Mouse (Mus musculus) ovary, adult 18-20 months (tissue): ENCODE measurements around the gene Olfr965.
"Not testable (repeated sequence)": the region's sequence is repeated elsewhere in the genome, so short reads cannot be mapped to it uniquely, and the experiment has no call there.

Experiments
- DNase-seq: peaks from one replicate; pipeline ENCODE4 v3.0.0; 2022; ENCODE audit warnings: low spot score, mixed read lengths

The Olfr965 gene

GRCm38 (mm10) chr9:39711053-39711452, at the start of gene Olfr965:
Olfr965 (plus strand) TSS chr9:39711353.
- no peak for DNase-seq

- DNase-seq, result no peak
Measured at GRCm38 (mm10) chr9:39666905-39667304, 44.2 kb upstream of the Olfr965 start, which contains the start of gene Olfr963. Olfr963 (plus strand) TSS chr9:39667205.

GRCm38 (mm10) chr9:39669723-39670122, 41.4 kb upstream of the Olfr965 start:
- DNase-seq, result no peak

- no peak for DNase-seq
Measured at GRCm38 (mm10) chr9:39674820-39675219, 36.3 kb upstream of the Olfr965 start.

- DNase-seq, result no peak
Measured at GRCm38 (mm10) chr9:39678557-39678956, 32.6 kb upstream of the Olfr965 start.

GRCm38 (mm10) chr9:39679280-39679679, 31.9 kb upstream of the Olfr965 start:
- DNase-seq, result no peak

GRCm38 (mm10) chr9:39701123-39701522, 10.0 kb upstream of the Olfr965 start:
- DNase-seq, result not testable (repeated sequence)

GRCm38 (mm10) chr9:39707017-39707416, 4.1 kb upstream of the Olfr965 start, which contains the start of gene Olfr149:
Olfr149 (minus strand) TSS chr9:39707117.
- DNase-seq, result no peak

DNA sequence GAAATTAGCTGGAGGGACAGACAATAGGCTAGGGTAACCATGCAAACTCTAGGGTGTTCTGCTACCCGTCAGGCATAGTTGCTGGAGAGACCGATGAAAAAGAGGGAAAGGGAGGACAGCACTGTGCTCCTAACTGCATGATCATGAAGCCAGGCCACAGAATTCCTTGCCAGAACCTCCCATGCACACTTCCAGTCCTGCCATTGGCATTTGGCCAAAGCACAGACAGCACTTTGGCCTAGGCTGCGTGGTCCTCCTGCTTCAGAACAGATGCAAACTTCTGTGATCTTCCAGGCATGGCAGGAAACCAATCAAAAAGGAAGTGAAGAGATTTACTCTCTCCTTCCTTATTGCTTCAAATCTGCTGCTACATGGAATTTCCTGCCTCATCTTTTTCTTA, 2.2 kb upstream of the Olfr965 start:
- DNase-seq, result no peak

GRCm38 (mm10) chr9:39730678-39731077, 19.5 kb downstream of the Olfr965 start, which contains the start of gene Olfr150:
Olfr150 (plus strand) TSS chr9:39730978.
- DNase-seq, result no peak

DNA sequence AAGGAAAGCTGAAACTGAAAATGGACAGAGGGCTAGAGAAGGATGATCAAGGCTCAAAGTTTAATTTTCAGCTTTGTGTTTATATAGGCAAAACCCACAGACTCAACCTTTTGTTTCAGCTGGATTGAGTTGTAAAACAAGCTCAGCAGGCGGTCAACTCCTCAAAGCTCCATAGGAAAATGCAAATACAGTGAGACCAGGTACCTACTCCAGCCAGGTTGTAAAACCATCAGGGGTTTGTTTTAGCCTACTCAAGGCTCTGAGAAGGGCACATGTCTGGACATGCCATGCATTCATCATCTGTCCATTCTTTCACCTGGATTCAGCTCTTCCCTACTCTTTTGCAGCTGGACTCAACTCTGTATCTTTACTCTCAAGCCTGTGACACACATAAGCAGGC, 29.6 kb downstream of the Olfr965 start:
- DNase-seq, result no peak

GRCm38 (mm10) chr9:39745949-39746348, 34.8 kb downstream of the Olfr965 start, which contains the start of gene Olfr967:
Olfr967 (plus strand) TSS chr9:39746249.
- no peak for DNase-seq

DNA sequence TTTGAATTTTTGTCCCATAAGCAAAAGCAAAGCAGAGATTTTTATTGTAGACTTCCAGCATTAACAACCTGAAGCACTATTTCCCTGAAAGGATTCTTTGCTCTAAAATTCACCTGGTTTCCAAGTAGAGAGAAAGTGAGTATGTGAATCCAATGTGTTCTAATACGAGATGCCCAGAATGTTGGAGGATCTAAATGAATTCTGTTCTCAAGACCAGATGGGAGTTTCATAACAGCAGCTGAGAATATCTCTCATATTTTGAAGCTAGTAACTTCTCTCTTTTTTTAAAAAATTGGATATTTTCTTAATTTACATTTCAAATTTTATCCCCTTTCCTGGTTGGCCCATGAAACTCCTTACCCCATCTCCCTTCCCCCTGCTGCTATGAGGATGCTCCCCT, 35.3 kb downstream of the Olfr965 start:
- no peak for DNase-seq
